Mouse (Mus musculus) lung, postnatal 0 days (tissue): ENCODE data around the gene Sigirr. TPM values are rescaled to one million over a fixed set of nuclear protein-coding genes. Genes with fewer than 3 reads are reported as not detected.

Source experiments
- ATAC-seq: fragments of 200-750 bp; cut with Nextera tagmentation; 2 replicates; pipeline ENCODE4 v1.8.0; 2017; ENCODE audit warnings: moderate library complexity
- DNase-seq: peaks from one replicate; pipeline ENCODE4 v3.0.0-alpha.2; 2016; ENCODE audit warnings: low spot score
- H3K27ac ChIP-seq: fragments of 300-500 bp; sonication (generic); 2 replicates; pipeline ENCODE4 v1.5.1; 2014; ENCODE audit warnings: antibody characterized with exemption, mild to moderate bottlenecking, low read length, mixed read lengths
- H3K27me3 ChIP-seq: fragments of 300-500 bp; sonication (generic); replicated peaks from 2 replicates; pipeline ENCODE4 v1.6.1; 2014; ENCODE audit warnings: low read length, mixed read lengths; ENCODE audit not compliant: insufficient read depth
- H3K36me3 ChIP-seq: fragments of 300-500 bp; sonication (generic); 2 replicates; pipeline ENCODE4 v1.6.1; 2014; ENCODE audit warnings: low read length, mixed read lengths; ENCODE audit not compliant: insufficient read depth
- H3K4me1 ChIP-seq: fragments of 300-500 bp; sonication (generic); 2 replicates; pipeline ENCODE4 v1.6.1; 2014; ENCODE audit warnings: antibody characterized with exemption, low read depth, low read length, mixed read lengths; ENCODE audit not compliant: insufficient read depth
- H3K4me2 ChIP-seq: fragments of 300-500 bp; sonication (generic); replicated peaks from 2 replicates; pipeline ENCODE4 v1.6.1; 2014; ENCODE audit warnings: low read depth, mild to moderate bottlenecking, low read length, moderate library complexity, mixed read lengths
- H3K4me3 ChIP-seq: fragments of 300-500 bp; sonication (generic); 2 replicates; pipeline ENCODE4 v1.5.1; 2014; ENCODE audit warnings: low read depth, low read length
- H3K9ac ChIP-seq: fragments of 300-500 bp; sonication (generic); replicated peaks from 2 replicates; pipeline ENCODE4 v1.6.1; 2014; ENCODE audit warnings: low read depth, mild to moderate bottlenecking
- H3K9me3 ChIP-seq: fragments of 300-500 bp; sonication (generic); 2 replicates; pipeline ENCODE4 v1.6.1; 2016; ENCODE audit warnings: low read length, mixed read lengths
- CTCF ChIP-seq: IDR thresholded peaks from 2 replicates; pipeline ENCODE4 v1.5.1; 2016; ENCODE audit warnings: antibody characterized with exemption, mild to moderate bottlenecking
- EP300 ChIP-seq: IDR thresholded peaks from 2 replicates; pipeline ENCODE4 v1.6.1; 2016; ENCODE audit warnings: antibody characterized with exemption, mild to moderate bottlenecking, control low read depth
- WGBS: fragments of 180-500 bp; shearing (Covaris S2); extraction: QIAGEN DNeasy Blood & Tissue Kit; methylation state at CpG from one replicate; pipeline ENCODE4 v1.1.7; 2014; 5-methylcytosine and 5-hydroxymethylcytosine counted together
- polyA plus RNA-seq: library from polyadenylated mRNA; unstranded; fragments of >200 nt; fragmentation: Nextera tagmentation; extraction: Ambion mirVana; gene quantifications from 2 replicates; pipeline ENCODE4 v1.2.1, GENCODE M21; 2015

Gene Sigirr
- polyA plus RNA-seq, 1 experiment from 2014 or later: 27.1 TPM

GRCm38 (mm10) chr7:141064576-141064975 lies 35.8 kb downstream of the Sigirr start:
- TF ChIP-seq EP300: no peak
- TF ChIP-seq CTCF: no peak
- 77% methylated on average over 7 of the region's 7 CpGs for WGBS
- Histone ChIP-seq H3K27me3 (peaks cover 19% of the 10 kb centered on the region; the same call in 1 of the 2 replicates), H3K4me1 (0 out of 2 replicates have a peak, but pooled peaks cover 7% of the 10 kb centered on the region), H3K9me3 (no peaks in the 10 kb centered on the region), H3K4me2 (no peak overlapping the region), H3K36me3 (no peaks in the 10 kb centered on the region), H3K4me3 (no peak overlapping the region), H3K27ac (no peak overlapping the region), H3K9ac (no peak overlapping the region)
- DNase-seq: no peak
- no peak for ATAC-seq

GRCm38 (mm10) chr7:141064175-141064574 lies 36.2 kb downstream of the Sigirr start:
- no peak overlapping the region for H3K27ac ChIP-seq
- peaks cover 17% of the 10 kb centered on the region; the same call in 1 of the 2 replicates for H3K27me3 ChIP-seq
- no peak overlapping the region for H3K4me2 ChIP-seq
- H3K9ac ChIP-seq: no peak overlapping the region
- no peak overlapping the region for H3K4me3 ChIP-seq
- H3K36me3 ChIP-seq: no peaks in the 10 kb centered on the region
- H3K9me3 ChIP-seq: no peaks in the 10 kb centered on the region
- 51% methylated on average over 7 of the region's 7 CpGs for WGBS
- H3K4me1 ChIP-seq: 0 out of 2 replicates have a peak, but pooled peaks cover 7% of the 10 kb centered on the region
- DNase-seq (no peak), ATAC-seq (peak; percentile 32)
- TF ChIP-seq CTCF: no peak
- TF ChIP-seq EP300: no peak

- no peak overlapping the region for H3K27ac ChIP-seq
- DNase-seq (no peak), ATAC-seq (no peak)
- H3K4me3 ChIP-seq: no peak overlapping the region
- TF ChIP-seq EP300 (no peak), CTCF (no peak)
- no peak overlapping the region for H3K4me2 ChIP-seq
- no peaks in the 10 kb centered on the region for H3K36me3 ChIP-seq
- H3K9ac ChIP-seq: no peak overlapping the region
- no peaks in the 10 kb centered on the region for H3K9me3 ChIP-seq
- 92% methylated on average over 3 of the region's 3 CpGs for WGBS
- H3K4me1 ChIP-seq: 0 out of 2 replicates have a peak, but pooled peaks cover 7% of the 10 kb centered on the region
- H3K27me3 ChIP-seq: peaks cover 17% of the 10 kb centered on the region; the same call in 1 of the 2 replicates
These were observed 37.0 kb downstream of the Sigirr start for GRCm38 (mm10) chr7:141063353-141063752.

GRCm38 (mm10) chr7:141062525-141062924 lies 37.8 kb downstream of the Sigirr start:
- H3K4me1 ChIP-seq: 0 out of 2 replicates have a peak, but pooled peaks cover 7% of the 10 kb centered on the region
- no peaks in the 10 kb centered on the region for H3K9me3 ChIP-seq
- H3K9ac ChIP-seq: no peak overlapping the region
- no peak for DNase-seq
- H3K36me3 ChIP-seq: no peaks in the 10 kb centered on the region
- H3K4me2 ChIP-seq: no peak overlapping the region
- no peak for ATAC-seq
- H3K27me3 ChIP-seq: peaks cover 17% of the 10 kb centered on the region; the same call in 1 of the 2 replicates
- TF ChIP-seq EP300 (no peak), CTCF (no peak)
- no peak overlapping the region for H3K4me3 ChIP-seq
- WGBS: 77% methylated on average over 7 of the region's 7 CpGs
- no peak overlapping the region for H3K27ac ChIP-seq

GRCm38 (mm10) chr7:141061269-141061692 lies 39.1 kb downstream of the Sigirr start:
- no peaks in the 10 kb centered on the region for H3K36me3 ChIP-seq
- no peak overlapping the region for H3K9ac ChIP-seq
- no peak for DNase-seq
- H3K4me2 ChIP-seq: peak overlapping the region; percentile 87
- TF ChIP-seq EP300 (no peak), CTCF (no peak)
- peak overlapping the region; percentile 46 for H3K4me3 ChIP-seq
- H3K4me1 ChIP-seq: 0 out of 2 replicates have a peak, but pooled peaks cover 7% of the 10 kb centered on the region
- 1% methylated on average over 37 of the region's 37 CpGs for WGBS
- no peaks in the 10 kb centered on the region for H3K9me3 ChIP-seq
- H3K27me3 ChIP-seq: peaks cover 17% of the 10 kb centered on the region; the same call in 1 of the 2 replicates
- peak; percentile 25 for ATAC-seq
- no peak overlapping the region for H3K27ac ChIP-seq

- Histone ChIP-seq H3K4me2 (peak within 1 kb of the TSS; percentile 87), H3K27me3 (peaks cover 17% of the 10 kb centered on the region; the same call in 1 of the 2 replicates), H3K36me3 (no peaks in the 10 kb centered on the region), H3K4me3 (peak within 1 kb of the TSS; percentile 46), H3K9ac (no peak within 1 kb of the TSS), H3K9me3 (no peaks in the 10 kb centered on the region), H3K4me1 (0 out of 2 replicates have a peak, but pooled peaks cover 7% of the 10 kb centered on the region), H3K27ac (no peak within 1 kb of the TSS)
- no peak for TF ChIP-seq CTCF
- TF ChIP-seq EP300: no peak
- DNase-seq (peak; percentile 56), ATAC-seq (peak; percentile 91)
- 1% methylated on average over 48 of the region's 72 CpGs for WGBS
These were observed 39.7 kb downstream of the Sigirr start, which contains the start of gene B4galnt4 for GRCm38 (mm10) chr7:141060426-141061242. TSS of gene B4galnt4 (plus strand) at chr7:141061104.
